Mouse (Mus musculus): ENCODE results near the gene Aldh18a1.

DNA sequence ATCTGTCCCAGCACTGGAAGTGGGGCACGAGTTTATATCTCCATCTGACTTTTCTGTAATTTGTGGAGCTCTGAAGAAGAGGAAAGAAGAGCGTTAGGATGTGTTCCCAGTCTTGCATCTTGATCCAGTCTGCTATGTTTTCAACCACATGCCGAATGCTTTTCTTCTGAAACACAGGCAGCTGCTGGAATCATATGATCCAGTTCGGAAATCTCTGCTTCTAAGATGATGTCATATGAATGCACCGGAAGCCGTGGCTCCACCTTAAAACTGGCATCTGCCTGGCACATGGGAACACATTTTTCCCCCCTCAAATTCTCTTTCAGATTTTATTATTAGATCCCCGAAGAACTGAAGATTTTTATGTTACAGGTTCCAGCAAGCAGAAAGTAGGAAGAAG lies 26.5 kb upstream of the Aldh18a1 start:
- no peak for TF ChIP-seq POLR2A (IDR thresholded peaks at IDR 0.05; ENCODE audit: low read depth, low read length)
- TF ChIP-seq CTCF (IDR thresholded peaks at IDR 0.05; ENCODE audit: borderline replicate concordance, insufficient read depth, low read length), result no peak

Data from embryonic fibroblast, embryonic 13.5 days (primary cell).